Mouse (Mus musculus) stomach, postnatal 0 days (tissue): Measurements from ENCODE around the gene Morc4.

ENCODE experiments used
- CTCF ChIP-seq: IDR thresholded peaks from 2 replicates; pipeline ENCODE4 v1.5.1; 2016; ENCODE audit warnings: antibody characterized with exemption, low read depth, mild to moderate bottlenecking, moderate library complexity
- EP300 ChIP-seq: optimal IDR thresholded peaks from 2 replicates; pipeline ENCODE3; 2016; ENCODE audit warnings: antibody characterized with exemption

DNA sequence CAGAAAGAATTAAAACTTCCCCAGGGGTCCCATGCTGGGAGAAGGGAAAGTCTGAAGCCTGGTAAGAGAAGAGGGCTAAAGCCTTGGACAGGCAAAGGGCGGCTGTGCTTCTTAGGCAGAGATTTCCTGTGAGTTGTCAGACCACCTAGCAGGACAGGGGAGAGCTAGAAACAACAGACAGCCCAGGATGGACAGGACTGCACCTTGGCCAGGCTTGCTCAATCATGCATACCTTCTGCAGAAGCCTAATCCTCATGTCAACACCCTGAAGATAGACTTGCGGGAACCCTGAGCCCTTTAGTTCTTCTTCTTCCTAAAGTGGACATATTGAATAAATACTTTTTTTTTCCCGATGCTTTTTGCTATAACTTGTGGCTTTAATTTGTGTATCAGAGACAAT lies 71.5 kb downstream of the Morc4 start:
- TF ChIP-seq CTCF (no peak), EP300 (no peak)
